Mouse (Mus musculus): ENCODE measurements around the gene Pomt1. TPM values are rescaled to one million over a fixed set of nuclear protein-coding genes. Genes with fewer than 3 reads are reported as not detected.
A peak's percentile ranks its signal among the peaks of the same experiment; 100 is the strongest.

Gene Pomt1
- polyA plus RNA-seq, 2 experiments: 22.9 to 36.4 TPM

DNA sequence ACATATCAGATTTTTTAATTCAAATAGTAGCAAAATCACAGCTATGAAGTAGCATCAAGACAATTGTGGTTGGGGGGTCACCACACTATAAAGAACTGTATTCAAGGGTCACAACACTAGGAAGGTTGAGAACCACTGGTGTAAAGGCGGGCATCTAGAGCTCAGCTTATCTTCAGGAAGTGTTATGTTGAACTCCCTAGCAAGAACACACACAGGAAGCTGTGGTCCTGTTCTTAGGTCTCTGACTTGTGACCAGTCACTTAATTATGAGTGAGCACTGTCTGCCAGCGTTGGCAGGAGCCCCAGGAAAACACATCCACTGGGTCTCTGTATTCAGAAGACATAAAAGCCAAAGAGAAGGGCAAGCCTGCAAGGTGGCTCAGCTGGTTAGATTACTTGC lies 45.9 kb downstream of the Pomt1 start:
- peaks cover 9% of the 10 kb centered on the region for H3K4me1 ChIP-seq (ENCODE audit: control insufficient read depth, insufficient read depth, low read length)

DNA sequence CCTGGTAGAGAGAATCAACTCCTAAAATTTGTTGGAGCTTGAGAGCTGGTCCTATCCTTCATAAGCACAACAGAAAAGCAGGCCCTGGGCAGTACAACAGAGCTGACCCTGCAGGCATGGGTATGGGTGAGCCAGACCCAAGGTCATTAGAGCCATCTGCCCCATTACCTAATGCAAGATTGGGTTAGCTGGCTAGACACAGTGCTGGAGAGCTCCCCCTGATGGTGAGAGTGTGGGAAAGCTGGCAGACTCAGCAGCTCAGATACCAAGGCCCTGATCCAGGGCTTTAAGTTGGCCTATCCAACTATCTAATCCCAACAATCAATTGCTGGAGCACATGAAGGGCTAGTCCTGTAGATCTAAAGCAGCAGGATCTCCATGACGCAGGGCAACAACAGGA lies 46.3 kb downstream of the Pomt1 start:
- peak; percentile 35 for DNase-seq (ENCODE audit: low spot score)
- WGBS: 89% methylated on average over 1 of the region's 1 CpGs
- peaks cover 74% of the 10 kb centered on the region for H3K36me3 ChIP-seq (ENCODE audit: control insufficient read depth, insufficient read depth, low read length)

More for the DNA sequence above, 45.9 kb downstream of the Pomt1 start:
- WGBS: 94% methylated on average over 2 of the region's 2 CpGs
- no peaks in the 10 kb centered on the region for H3K9me3 ChIP-seq (ENCODE audit: control insufficient read depth, low read length)
- H3K4me2 ChIP-seq (replicated peaks; ENCODE audit: low read depth, low read length, severe bottlenecking): no peak overlapping the region
- ATAC-seq (ENCODE audit: low FRiP score, low read depth): no peak
- no peaks in the 10 kb centered on the region for H3K27me3 ChIP-seq (ENCODE audit: control insufficient read depth, insufficient read depth, low read length)
- no peak overlapping the region for H3K9ac ChIP-seq (ENCODE audit: low read depth, low read length, severe bottlenecking)
- no peak overlapping the region for H3K27ac ChIP-seq (replicated peaks; ENCODE audit: low read depth, low read length)
- TF ChIP-seq POLR2A (IDR thresholded peaks at IDR 0.05; ENCODE audit: borderline replicate concordance, extremely low read depth, insufficient read depth, insufficient read length): no peak
- peaks cover 78% of the 10 kb centered on the region for H3K36me3 ChIP-seq (ENCODE audit: control insufficient read depth, insufficient read depth, low read length)
- DNase-seq (ENCODE audit: low spot score): no peak
- no peak overlapping the region for H3K4me3 ChIP-seq (replicated peaks; ENCODE audit: low read length)

DNA sequence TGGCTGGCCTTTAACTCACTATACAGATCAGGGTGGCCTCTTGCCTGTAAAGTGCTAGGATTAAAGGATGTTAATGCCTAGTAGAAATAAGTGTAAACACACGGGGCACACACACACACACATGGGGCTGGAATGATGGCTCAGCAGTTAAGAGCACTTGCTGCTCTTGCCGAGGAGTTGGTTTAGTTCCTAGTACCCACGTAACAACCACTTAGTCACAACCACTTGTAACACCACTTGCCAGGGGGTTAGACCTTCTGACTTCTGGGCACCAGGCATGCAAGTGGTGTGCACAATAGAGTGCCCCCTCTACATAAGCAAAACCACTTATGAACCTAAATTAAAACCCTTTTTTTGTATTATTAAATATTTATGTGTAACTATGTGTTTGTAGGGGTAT lies 47.6 kb downstream of the Pomt1 start:
- no peak for DNase-seq (ENCODE audit: low spot score)
- TF ChIP-seq POLR2A (IDR thresholded peaks at IDR 0.05; ENCODE audit: borderline replicate concordance, extremely low read depth, insufficient read depth, insufficient read length): no peak
- H3K27ac ChIP-seq (replicated peaks; ENCODE audit: low read depth, low read length): no peak overlapping the region
- 87% methylated on average over 3 of the region's 3 CpGs for WGBS
- H3K9me3 ChIP-seq (ENCODE audit: control insufficient read depth, low read length): no peaks in the 10 kb centered on the region
- no peak for ATAC-seq (ENCODE audit: low FRiP score, low read depth)
- H3K9ac ChIP-seq (ENCODE audit: low read depth, low read length, severe bottlenecking): no peak overlapping the region
- peaks cover 61% of the 10 kb centered on the region for H3K36me3 ChIP-seq (ENCODE audit: control insufficient read depth, insufficient read depth, low read length)
- no peak overlapping the region for H3K4me3 ChIP-seq (replicated peaks; ENCODE audit: low read length)
- H3K4me1 ChIP-seq (ENCODE audit: control insufficient read depth, insufficient read depth, low read length): peaks cover 11% of the 10 kb centered on the region
- no peak overlapping the region for H3K4me2 ChIP-seq (replicated peaks; ENCODE audit: low read depth, low read length, severe bottlenecking)
- H3K27me3 ChIP-seq (ENCODE audit: control insufficient read depth, insufficient read depth, low read length): no peaks in the 10 kb centered on the region

More for the DNA sequence above, 46.3 kb downstream of the Pomt1 start:
- no peak for ATAC-seq (ENCODE audit: low FRiP score, low read depth)
- peaks cover 9% of the 10 kb centered on the region for H3K4me1 ChIP-seq (ENCODE audit: control insufficient read depth, insufficient read depth, low read length)
- H3K27me3 ChIP-seq (ENCODE audit: control insufficient read depth, insufficient read depth, low read length): no peaks in the 10 kb centered on the region
- no peak overlapping the region for H3K4me2 ChIP-seq (replicated peaks; ENCODE audit: low read depth, low read length, severe bottlenecking)
- no peaks in the 10 kb centered on the region for H3K9me3 ChIP-seq (ENCODE audit: control insufficient read depth, low read length)
- H3K4me3 ChIP-seq (replicated peaks; ENCODE audit: low read length): no peak overlapping the region
- H3K9ac ChIP-seq (ENCODE audit: low read depth, low read length, severe bottlenecking): no peak overlapping the region
- TF ChIP-seq POLR2A (IDR thresholded peaks at IDR 0.05; ENCODE audit: borderline replicate concordance, extremely low read depth, insufficient read depth, insufficient read length): no peak
- H3K27ac ChIP-seq (replicated peaks; ENCODE audit: low read depth, low read length): no peak overlapping the region

GRCm38 (mm10) chr2:32287334-32287840 lies 51.0 kb downstream of the Pomt1 start, which contains the start of gene Golga2:
Gene Golga2, plus strand, starts transcription at chr2:32287384.
- Histone ChIP-seq H3K27me3 (ENCODE audit: control insufficient read depth, insufficient read depth, low read length) (no peaks in the 10 kb centered on the region), H3K36me3 (ENCODE audit: control insufficient read depth, insufficient read depth, low read length) (peaks cover 41% of the 10 kb centered on the region), H3K4me2 (replicated peaks; ENCODE audit: low read depth, low read length, severe bottlenecking) (peak within 1 kb of the TSS; percentile 90), H3K4me3 (replicated peaks; ENCODE audit: low read length) (peak within 1 kb of the TSS; percentile 80), H3K27ac (replicated peaks; ENCODE audit: low read depth, low read length) (peak within 1 kb of the TSS; percentile 61; the same call in 1 of the 2 replicates), H3K9ac (ENCODE audit: low read depth, low read length, severe bottlenecking) (peak within 1 kb of the TSS; percentile 88), H3K4me1 (ENCODE audit: control insufficient read depth, insufficient read depth, low read length) (peaks cover 17% of the 10 kb centered on the region), H3K9me3 (ENCODE audit: control insufficient read depth, low read length) (no peaks in the 10 kb centered on the region)
- ATAC-seq (ENCODE audit: low FRiP score, low read depth): peak; percentile 9
- WGBS: 1% methylated on average over 23 of the region's 23 CpGs
- DNase-seq (ENCODE audit: low spot score): no peak
- TF ChIP-seq POLR2A (IDR thresholded peaks at IDR 0.05; ENCODE audit: borderline replicate concordance, extremely low read depth, insufficient read depth, insufficient read length): no peak

GRCm38 (mm10) chr2:32287923-32288367 lies 51.6 kb downstream of the Pomt1 start, which contains the start of gene Swi5:
Gene Swi5, minus strand, starts transcription at chr2:32288075.
- H3K36me3 ChIP-seq (ENCODE audit: control insufficient read depth, insufficient read depth, low read length): peaks cover 40% of the 10 kb centered on the region
- peak; percentile 99 for ATAC-seq (ENCODE audit: low FRiP score, low read depth)
- peak within 1 kb of the TSS; percentile 61; the same call in 1 of the 2 replicates for H3K27ac ChIP-seq (replicated peaks; ENCODE audit: low read depth, low read length)
- H3K4me2 ChIP-seq (replicated peaks; ENCODE audit: low read depth, low read length, severe bottlenecking): peak within 1 kb of the TSS; percentile 90
- peaks cover 17% of the 10 kb centered on the region for H3K4me1 ChIP-seq (ENCODE audit: control insufficient read depth, insufficient read depth, low read length)
- no peaks in the 10 kb centered on the region for H3K27me3 ChIP-seq (ENCODE audit: control insufficient read depth, insufficient read depth, low read length)
- peak; percentile 72; the same call in 1 of the 2 replicates for TF ChIP-seq POLR2A (IDR thresholded peaks at IDR 0.05; ENCODE audit: borderline replicate concordance, extremely low read depth, insufficient read depth, insufficient read length)
- no peaks in the 10 kb centered on the region for H3K9me3 ChIP-seq (ENCODE audit: control insufficient read depth, low read length)
- H3K4me3 ChIP-seq (replicated peaks; ENCODE audit: low read length): peak within 1 kb of the TSS; percentile 80
- H3K9ac ChIP-seq (ENCODE audit: low read depth, low read length, severe bottlenecking): peak within 1 kb of the TSS; percentile 88
- peak; percentile 100 for DNase-seq (ENCODE audit: low spot score)
- under 1% methylated on average over 31 of the region's 41 CpGs for WGBS

All from limb, embryonic 14.5 days (tissue).